Mouse (Mus musculus) cerebellum, adult 2 months (tissue): ENCODE data around the gene Ndrg3.

Source experiments
- CTCF ChIP-seq: fragments of 200-500 bp; IDR thresholded peaks from 2 replicates; pipeline ENCODE4 v1.5.1; 2011; ENCODE audit warnings: low read depth, mild to moderate bottlenecking, control low read depth, low read length, moderate library complexity, borderline replicate concordance; ENCODE audit not compliant: insufficient read depth
- POLR2A ChIP-seq: fragments of 200-500 bp; IDR thresholded peaks from 2 replicates; pipeline ENCODE4 v1.6.1; 2011; ENCODE audit warnings: low read length, control low read depth, borderline replicate concordance; ENCODE audit not compliant: insufficient read depth

DNA sequence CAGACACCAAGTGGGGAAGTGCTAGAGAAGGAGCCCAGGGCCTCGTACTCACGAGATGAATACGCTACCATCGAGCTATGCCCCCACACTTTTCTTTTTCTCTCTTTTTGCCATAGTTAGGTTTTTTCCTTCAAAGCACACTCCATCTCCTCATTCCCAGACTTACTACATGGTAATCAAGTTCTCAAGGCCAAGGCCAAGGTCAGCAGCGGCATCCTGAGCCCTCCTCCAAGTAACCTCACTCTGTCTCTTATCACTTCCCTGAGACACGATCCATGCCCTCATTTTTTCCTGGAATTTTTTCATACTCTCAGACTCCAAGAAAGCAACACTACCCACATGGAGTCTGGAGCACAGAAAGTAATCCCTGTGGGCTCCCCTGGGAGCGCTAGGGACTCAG, 28.0 kb downstream of the Ndrg3 start:
- TF ChIP-seq CTCF = no peak
- no peak for TF ChIP-seq POLR2A
